Mouse (Mus musculus) macrophage (primary cell): ENCODE measurements at regions not wholly inside any gene's neighbourhood (a gene's known extent, or its start where the extent isn't known, plus 50 kb on each side); places are given as distances from the start of the nearest gene placed in this dataset.

ENCODE experiments used
- H3K27ac ChIP-seq: fragments of 350-480 bp; formaldehyde crosslinking; 2 replicates; pipeline ENCODE4 v1.9.0; 2021
- H3K36me3 ChIP-seq: fragments of 350-480 bp; formaldehyde crosslinking; 2 replicates; pipeline ENCODE4 v1.9.0; 2021; ENCODE audit errors: inconsistent target
- H3K4me3 ChIP-seq: fragments of 350-480 bp; formaldehyde crosslinking; 2 replicates; pipeline ENCODE4 v1.9.0; 2021; ENCODE audit errors: inconsistent target
- H3K79me2 ChIP-seq: fragments of 350-480 bp; formaldehyde crosslinking; 2 replicates; pipeline ENCODE4 v1.9.0; 2021; ENCODE audit errors: inconsistent target
- WGBS: methylation state at CpG from one replicate; pipeline ENCODE4 v1.1.7; 2026; ENCODE audit warnings: inconsistent platforms; ENCODE audit not compliant: missing documents; 5-methylcytosine and 5-hydroxymethylcytosine counted together

GRCm38 (mm10) chr16:19891441-19891840, 91.4 kb downstream of the Klhl6 start:
- no peaks in the 10 kb centered on the region for H3K79me2 ChIP-seq
- no peak overlapping the region for H3K4me3 ChIP-seq
- no peak overlapping the region for H3K27ac ChIP-seq
- 92% methylated on average over 3 of the region's 3 CpGs for WGBS
- H3K36me3 ChIP-seq = no peaks in the 10 kb centered on the region

GRCm38 (mm10) chr16:19894435-19894994, 88.3 kb downstream of the Klhl6 start:
- H3K4me3 ChIP-seq = no peak overlapping the region
- no peak overlapping the region for H3K27ac ChIP-seq
- H3K79me2 ChIP-seq = no peaks in the 10 kb centered on the region
- WGBS = 81% methylated on average over 9 of the region's 9 CpGs
- H3K36me3 ChIP-seq = no peaks in the 10 kb centered on the region
